Mouse (Mus musculus): Measurements from ENCODE around the gene Myo1b. TPM values are rescaled to one million over a fixed set of nuclear protein-coding genes. Genes with fewer than 3 reads are reported as not detected.

Myo1b gene
- polyA plus RNA-seq, 1 experiment from 2014 or later = 114 TPM

GRCm38 (mm10) chr1:51789269-51789668 lies 126.6 kb downstream of the Myo1b start:
- Histone ChIP-seq H3K4me2 (ENCODE audit: low read depth, low read length) (no peak overlapping the region), H3K9me3 (replicated peaks; ENCODE audit: control insufficient read depth, low read length) (no peaks in the 10 kb centered on the region), H3K36me3 (replicated peaks; ENCODE audit: control insufficient read depth, insufficient read depth, low read depth, low read length) (peaks cover 2% of the 10 kb centered on the region; the same call in 1 of the 2 replicates), H3K27ac (replicated peaks; ENCODE audit: low read depth, low read length) (no peak overlapping the region), H3K4me3 (ENCODE audit: low read depth, low read length) (no peak overlapping the region), H3K9ac (replicated peaks; ENCODE audit: low read length) (no peak overlapping the region), H3K27me3 (ENCODE audit: control insufficient read depth, insufficient read depth, low read length) (no peaks in the 10 kb centered on the region), H3K4me1 (ENCODE audit: control insufficient read depth, insufficient read depth, low read length) (no peaks in the 10 kb centered on the region)
- peak; percentile 59 for DNase-seq (ENCODE audit: low spot score)
- 36% methylated on average over 6 of the region's 6 CpGs for WGBS
- ATAC-seq (replicated peaks; ENCODE audit: insufficient number of reproducible peaks, low FRiP score, low TSS enrichment, low read depth) = no peak

GRCm38 (mm10) chr1:51782091-51782490 lies 133.8 kb downstream of the Myo1b start:
- Histone ChIP-seq H3K4me1 (ENCODE audit: control insufficient read depth, insufficient read depth, low read length) (no peaks in the 10 kb centered on the region), H3K4me3 (ENCODE audit: low read depth, low read length) (no peak overlapping the region), H3K36me3 (replicated peaks; ENCODE audit: control insufficient read depth, insufficient read depth, low read depth, low read length) (peaks cover 6% of the 10 kb centered on the region; the same call in 1 of the 2 replicates), H3K9ac (replicated peaks; ENCODE audit: low read length) (no peak overlapping the region), H3K4me2 (ENCODE audit: low read depth, low read length) (no peak overlapping the region), H3K27ac (replicated peaks; ENCODE audit: low read depth, low read length) (no peak overlapping the region), H3K9me3 (replicated peaks; ENCODE audit: control insufficient read depth, low read length) (no peaks in the 10 kb centered on the region), H3K27me3 (ENCODE audit: control insufficient read depth, insufficient read depth, low read length) (no peaks in the 10 kb centered on the region)
- DNase-seq (ENCODE audit: low spot score) (no peak), ATAC-seq (replicated peaks; ENCODE audit: insufficient number of reproducible peaks, low FRiP score, low TSS enrichment, low read depth) (no peak)
- 45% methylated on average over 6 of the region's 6 CpGs for WGBS

- no peaks in the 10 kb centered on the region for H3K9me3 ChIP-seq (replicated peaks; ENCODE audit: control insufficient read depth, low read length)
- ATAC-seq (replicated peaks; ENCODE audit: insufficient number of reproducible peaks, low FRiP score, low TSS enrichment, low read depth) (no peak), DNase-seq (ENCODE audit: low spot score) (no peak)
- no peaks in the 10 kb centered on the region for H3K4me1 ChIP-seq (ENCODE audit: control insufficient read depth, insufficient read depth, low read length)
- no peaks in the 10 kb centered on the region for H3K27me3 ChIP-seq (ENCODE audit: control insufficient read depth, insufficient read depth, low read length)
- H3K36me3 ChIP-seq (replicated peaks; ENCODE audit: control insufficient read depth, insufficient read depth, low read depth, low read length) = peaks cover 8% of the 10 kb centered on the region; the same call in 1 of the 2 replicates
- H3K27ac ChIP-seq (replicated peaks; ENCODE audit: low read depth, low read length) = no peak overlapping the region
- no peak overlapping the region for H3K4me2 ChIP-seq (ENCODE audit: low read depth, low read length)
- no peak overlapping the region for H3K4me3 ChIP-seq (ENCODE audit: low read depth, low read length)
- H3K9ac ChIP-seq (replicated peaks; ENCODE audit: low read length) = no peak overlapping the region
Measured at GRCm38 (mm10) chr1:51780357-51780756, 135.5 kb downstream of the Myo1b start.

GRCm38 (mm10) chr1:51778241-51778640 lies 137.6 kb downstream of the Myo1b start:
- DNase-seq (ENCODE audit: low spot score) (no peak), ATAC-seq (replicated peaks; ENCODE audit: insufficient number of reproducible peaks, low FRiP score, low TSS enrichment, low read depth) (no peak)
- no peaks in the 10 kb centered on the region for H3K9me3 ChIP-seq (replicated peaks; ENCODE audit: control insufficient read depth, low read length)
- no peaks in the 10 kb centered on the region for H3K27me3 ChIP-seq (ENCODE audit: control insufficient read depth, insufficient read depth, low read length)
- no peaks in the 10 kb centered on the region for H3K4me1 ChIP-seq (ENCODE audit: control insufficient read depth, insufficient read depth, low read length)
- no peak overlapping the region for H3K4me2 ChIP-seq (ENCODE audit: low read depth, low read length)
- no peak overlapping the region for H3K9ac ChIP-seq (replicated peaks; ENCODE audit: low read length)
- H3K27ac ChIP-seq (replicated peaks; ENCODE audit: low read depth, low read length) = no peak overlapping the region
- peaks cover 8% of the 10 kb centered on the region; the same call in 1 of the 2 replicates for H3K36me3 ChIP-seq (replicated peaks; ENCODE audit: control insufficient read depth, insufficient read depth, low read depth, low read length)
- WGBS = 89% methylated on average over 7 of the region's 7 CpGs
- no peak overlapping the region for H3K4me3 ChIP-seq (ENCODE audit: low read depth, low read length)

GRCm38 (mm10) chr1:51770504-51770871 lies 145.4 kb downstream of the Myo1b start:
- peaks cover 3% of the 10 kb centered on the region; the same call in 1 of the 2 replicates for H3K36me3 ChIP-seq (replicated peaks; ENCODE audit: control insufficient read depth, insufficient read depth, low read depth, low read length)
- no peak overlapping the region for H3K27ac ChIP-seq (replicated peaks; ENCODE audit: low read depth, low read length)
- no peak overlapping the region for H3K4me3 ChIP-seq (ENCODE audit: low read depth, low read length)
- H3K9ac ChIP-seq (replicated peaks; ENCODE audit: low read length) = no peak overlapping the region
- no peaks in the 10 kb centered on the region for H3K4me1 ChIP-seq (ENCODE audit: control insufficient read depth, insufficient read depth, low read length)
- H3K4me2 ChIP-seq (ENCODE audit: low read depth, low read length) = no peak overlapping the region
- WGBS = 90% methylated on average over 5 of the region's 5 CpGs
- H3K27me3 ChIP-seq (ENCODE audit: control insufficient read depth, insufficient read depth, low read length) = no peaks in the 10 kb centered on the region
- no peak for DNase-seq (ENCODE audit: low spot score)
- no peaks in the 10 kb centered on the region for H3K9me3 ChIP-seq (replicated peaks; ENCODE audit: control insufficient read depth, low read length)
- no peak for ATAC-seq (replicated peaks; ENCODE audit: insufficient number of reproducible peaks, low FRiP score, low TSS enrichment, low read depth)

GRCm38 (mm10) chr1:51769815-51770503 lies 145.9 kb downstream of the Myo1b start:
- Histone ChIP-seq H3K36me3 (replicated peaks; ENCODE audit: control insufficient read depth, insufficient read depth, low read depth, low read length) (peaks cover 3% of the 10 kb centered on the region; the same call in 1 of the 2 replicates), H3K9ac (replicated peaks; ENCODE audit: low read length) (no peak overlapping the region), H3K4me2 (ENCODE audit: low read depth, low read length) (no peak overlapping the region), H3K27me3 (ENCODE audit: control insufficient read depth, insufficient read depth, low read length) (no peaks in the 10 kb centered on the region), H3K27ac (replicated peaks; ENCODE audit: low read depth, low read length) (no peak overlapping the region), H3K9me3 (replicated peaks; ENCODE audit: control insufficient read depth, low read length) (no peaks in the 10 kb centered on the region), H3K4me1 (ENCODE audit: control insufficient read depth, insufficient read depth, low read length) (no peaks in the 10 kb centered on the region), H3K4me3 (ENCODE audit: low read depth, low read length) (no peak overlapping the region)
- WGBS = 93% methylated on average over 12 of the region's 12 CpGs
- ATAC-seq (replicated peaks; ENCODE audit: insufficient number of reproducible peaks, low FRiP score, low TSS enrichment, low read depth) (no peak), DNase-seq (ENCODE audit: low spot score) (no peak)

- Histone ChIP-seq H3K9me3 (replicated peaks; ENCODE audit: control insufficient read depth, low read length) (no peaks in the 10 kb centered on the region), H3K9ac (replicated peaks; ENCODE audit: low read length) (no peak overlapping the region), H3K4me1 (ENCODE audit: control insufficient read depth, insufficient read depth, low read length) (no peaks in the 10 kb centered on the region), H3K4me3 (ENCODE audit: low read depth, low read length) (no peak overlapping the region), H3K27me3 (ENCODE audit: control insufficient read depth, insufficient read depth, low read length) (no peaks in the 10 kb centered on the region), H3K27ac (replicated peaks; ENCODE audit: low read depth, low read length) (no peak overlapping the region), H3K4me2 (ENCODE audit: low read depth, low read length) (no peak overlapping the region), H3K36me3 (replicated peaks; ENCODE audit: control insufficient read depth, insufficient read depth, low read depth, low read length) (peaks cover 4% of the 10 kb centered on the region; the same call in 1 of the 2 replicates)
- ATAC-seq (replicated peaks; ENCODE audit: insufficient number of reproducible peaks, low FRiP score, low TSS enrichment, low read depth) (no peak), DNase-seq (ENCODE audit: low spot score) (no peak)
- WGBS = 97% methylated on average over 4 of the region's 4 CpGs
Measured at GRCm38 (mm10) chr1:51766271-51766670, 149.6 kb downstream of the Myo1b start.

- H3K4me3 ChIP-seq (ENCODE audit: low read depth, low read length) = no peak overlapping the region
- no peaks in the 10 kb centered on the region for H3K4me1 ChIP-seq (ENCODE audit: control insufficient read depth, insufficient read depth, low read length)
- no peak overlapping the region for H3K4me2 ChIP-seq (ENCODE audit: low read depth, low read length)
- WGBS = 89% methylated on average over 5 of the region's 5 CpGs
- H3K27me3 ChIP-seq (ENCODE audit: control insufficient read depth, insufficient read depth, low read length) = no peaks in the 10 kb centered on the region
- no peak for DNase-seq (ENCODE audit: low spot score)
- H3K27ac ChIP-seq (replicated peaks; ENCODE audit: low read depth, low read length) = no peak overlapping the region
- H3K9me3 ChIP-seq (replicated peaks; ENCODE audit: control insufficient read depth, low read length) = no peaks in the 10 kb centered on the region
- peaks cover 2% of the 10 kb centered on the region; the same call in 1 of the 2 replicates for H3K36me3 ChIP-seq (replicated peaks; ENCODE audit: control insufficient read depth, insufficient read depth, low read depth, low read length)
- H3K9ac ChIP-seq (replicated peaks; ENCODE audit: low read length) = no peak overlapping the region
- ATAC-seq (replicated peaks; ENCODE audit: insufficient number of reproducible peaks, low FRiP score, low TSS enrichment, low read depth) = no peak
Measured at GRCm38 (mm10) chr1:51765156-51765555, 150.7 kb downstream of the Myo1b start.

All from embryonic facial prominence, embryonic 11.5 days (tissue).